Mouse (Mus musculus) heart, embryonic 14.5 days (tissue): ENCODE data around the gene Papss2. TPM values are rescaled to one million over a fixed set of nuclear protein-coding genes. Genes with fewer than 3 reads are reported as not detected.

Experiments used
- ATAC-seq: fragments of 200-750 bp; cut with Nextera tagmentation; 2 replicates; pipeline ENCODE4 v1.8.0; 2017; ENCODE audit warnings: low read depth, moderate TSS enrichment; ENCODE audit not compliant: insufficient number of reproducible peaks, insufficient read depth, low FRiP score
- H3K27ac ChIP-seq, 2 experiments: fragments of 200-500 bp in 1 of 2; fragments of 300-500 bp in 1 of 2; sonication (generic) in 1 of 2; replicated peaks in 1 of 2; 2 replicates each; pipeline ENCODE4 v1.5.1; 2012 to 2014; ENCODE audit warnings: low read depth in 2 of 2, low read length in 2 of 2, control low read depth in 1 of 2, mild to moderate bottlenecking in 1 of 2, mixed read lengths in 1 of 2; ENCODE audit not compliant: control insufficient read depth in 1 of 2, insufficient read depth in 1 of 2
- H3K27me3 ChIP-seq: fragments of 300-500 bp; sonication (generic); 2 replicates; pipeline ENCODE4 v1.6.1; 2014; ENCODE audit warnings: mild to moderate bottlenecking, low read length, control low read depth; ENCODE audit not compliant: control insufficient read depth, insufficient read depth
- H3K36me3 ChIP-seq: fragments of 300-500 bp; sonication (generic); 2 replicates; pipeline ENCODE4 v1.6.1; 2014; ENCODE audit warnings: mild to moderate bottlenecking, control low read depth, low read length, mixed read lengths; ENCODE audit not compliant: control insufficient read depth, insufficient read depth
- H3K4me1 ChIP-seq, 2 experiments: fragments of 200-500 bp in 1 of 2; fragments of 300-500 bp in 1 of 2; sonication (generic) in 1 of 2; 2 replicates each; pipeline ENCODE4 v1.6.1; 2012 to 2014; ENCODE audit warnings: low read length in 2 of 2, control low read depth in 1 of 2, mixed read lengths in 1 of 2; ENCODE audit not compliant: control insufficient read depth in 2 of 2, insufficient read depth in 2 of 2
- H3K4me2 ChIP-seq: fragments of 300-500 bp; sonication (generic); 2 replicates; pipeline ENCODE4 v1.6.1; 2014; ENCODE audit warnings: mild to moderate bottlenecking, low read length
- H3K4me3 ChIP-seq, 2 experiments: fragments of 200-500 bp in 1 of 2; fragments of 300-500 bp in 1 of 2; sonication (generic) in 1 of 2; 2 replicates each; pipeline ENCODE4 v1.5.1; 2012 to 2014; ENCODE audit warnings: low read length in 2 of 2, mild to moderate bottlenecking in 2 of 2, control low read depth in 1 of 2, low read depth in 1 of 2, moderate library complexity in 1 of 2; ENCODE audit not compliant: control insufficient read depth in 1 of 2, insufficient read depth in 1 of 2
- H3K9ac ChIP-seq: fragments of 300-500 bp; sonication (generic); 2 replicates; pipeline ENCODE4 v1.6.1; 2014; ENCODE audit warnings: mild to moderate bottlenecking, low read length
- H3K9me3 ChIP-seq: fragments of 300-500 bp; sonication (generic); 2 replicates; pipeline ENCODE4 v1.6.1; 2016; ENCODE audit warnings: low read length, control low read depth; ENCODE audit not compliant: control insufficient read depth
- WGBS: fragments of 180-500 bp; shearing (Covaris S2); extraction: QIAGEN DNeasy Blood & Tissue Kit; methylation state at CpG from one replicate; pipeline ENCODE4 v1.1.7; 2014; 5-methylcytosine and 5-hydroxymethylcytosine counted together
- polyA plus RNA-seq: library from polyadenylated mRNA; unstranded; fragments of >200 nt; fragmentation: Nextera tagmentation; extraction: Ambion mirVana; gene quantifications from 2 replicates; pipeline ENCODE4 v1.2.1, GENCODE M21; 2014

Papss2 gene
- polyA plus RNA-seq, 1 experiment from 2014 or later, result 10.3 TPM

DNA sequence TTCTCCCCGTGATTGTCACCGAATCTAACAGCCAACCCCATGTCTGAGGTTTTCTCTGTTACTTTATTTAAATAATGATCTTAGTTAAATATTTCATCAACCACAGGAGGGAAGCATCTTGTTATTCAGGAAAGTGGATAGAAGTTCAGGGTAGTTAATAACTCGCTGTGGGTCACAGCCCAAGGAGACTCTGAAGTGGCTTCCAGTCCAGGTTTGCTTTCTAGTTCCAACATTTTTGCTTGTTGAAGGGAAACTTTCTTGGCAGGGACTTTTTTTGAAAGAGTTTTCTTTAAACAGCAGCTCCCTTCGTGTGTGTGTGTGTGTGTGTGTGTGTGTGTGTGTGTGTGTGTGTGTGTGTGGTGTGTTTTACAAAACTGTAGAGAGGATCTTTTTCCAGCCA lies 32.0 kb downstream of the Papss2 start:
- 81% methylated on average over 4 of the region's 4 CpGs for WGBS
- ATAC-seq, result no peak
- H3K27me3 ChIP-seq, result no peaks in the 10 kb centered on the region
- no peaks in the 10 kb centered on the region; a peak in 1 of 4 replicates for H3K4me1 ChIP-seq
- no peaks in the 10 kb centered on the region for H3K36me3 ChIP-seq
- H3K9ac ChIP-seq, result no peak overlapping the region
- no peak overlapping the region for H3K4me3 ChIP-seq
- H3K4me2 ChIP-seq, result no peak overlapping the region
- no peaks in the 10 kb centered on the region for H3K9me3 ChIP-seq
- H3K27ac ChIP-seq, result no peak overlapping the region

GRCm38 (mm10) chr19:32628572-32629132 lies 33.1 kb downstream of the Papss2 start:
- Histone ChIP-seq H3K9me3 (no peaks in the 10 kb centered on the region), H3K27me3 (no peaks in the 10 kb centered on the region), H3K27ac (no peak overlapping the region), H3K36me3 (no peaks in the 10 kb centered on the region), H3K4me3 (no peak overlapping the region), H3K4me2 (no peak overlapping the region), H3K9ac (no peak overlapping the region), H3K4me1 (no peaks in the 10 kb centered on the region; a peak in 1 of 4 replicates)
- no peak for ATAC-seq
- 80% methylated on average over 7 of the region's 7 CpGs for WGBS

- H3K27me3 ChIP-seq, result no peaks in the 10 kb centered on the region
- H3K9me3 ChIP-seq, result no peaks in the 10 kb centered on the region
- ATAC-seq, result no peak
- no peak overlapping the region for H3K4me2 ChIP-seq
- 75% methylated on average over 8 of the region's 8 CpGs for WGBS
- no peak overlapping the region for H3K9ac ChIP-seq
- H3K36me3 ChIP-seq, result no peaks in the 10 kb centered on the region
- peaks cover 13 to 20% of the 10 kb centered on the region in 2 experiments for H3K4me1 ChIP-seq
- no peak overlapping the region for H3K4me3 ChIP-seq
- H3K27ac ChIP-seq, result no peak overlapping the region
Measured at GRCm38 (mm10) chr19:32634916-32635315, 39.3 kb downstream of the Papss2 start.

GRCm38 (mm10) chr19:32637357-32638275 lies 42.0 kb downstream of the Papss2 start:
- H3K9ac ChIP-seq, result peak overlapping the region; percentile 2; the same call in 1 of the 2 replicates
- H3K27me3 ChIP-seq, result no peaks in the 10 kb centered on the region
- peak overlapping the region in 1 of 2 experiments; percentile 13; a peak in 2 of 4 replicates for H3K4me3 ChIP-seq
- H3K36me3 ChIP-seq, result 0 out of 2 replicates have a peak, but pooled peaks cover under 1% of the 10 kb centered on the region
- H3K9me3 ChIP-seq, result no peaks in the 10 kb centered on the region
- H3K4me2 ChIP-seq, result peak overlapping the region; percentile 51
- no peak overlapping the region for H3K27ac ChIP-seq
- 28% methylated on average over 16 of the region's 16 CpGs for WGBS
- H3K4me1 ChIP-seq, result peaks cover 13 to 20% of the 10 kb centered on the region in 2 experiments
- ATAC-seq, result no peak

DNA sequence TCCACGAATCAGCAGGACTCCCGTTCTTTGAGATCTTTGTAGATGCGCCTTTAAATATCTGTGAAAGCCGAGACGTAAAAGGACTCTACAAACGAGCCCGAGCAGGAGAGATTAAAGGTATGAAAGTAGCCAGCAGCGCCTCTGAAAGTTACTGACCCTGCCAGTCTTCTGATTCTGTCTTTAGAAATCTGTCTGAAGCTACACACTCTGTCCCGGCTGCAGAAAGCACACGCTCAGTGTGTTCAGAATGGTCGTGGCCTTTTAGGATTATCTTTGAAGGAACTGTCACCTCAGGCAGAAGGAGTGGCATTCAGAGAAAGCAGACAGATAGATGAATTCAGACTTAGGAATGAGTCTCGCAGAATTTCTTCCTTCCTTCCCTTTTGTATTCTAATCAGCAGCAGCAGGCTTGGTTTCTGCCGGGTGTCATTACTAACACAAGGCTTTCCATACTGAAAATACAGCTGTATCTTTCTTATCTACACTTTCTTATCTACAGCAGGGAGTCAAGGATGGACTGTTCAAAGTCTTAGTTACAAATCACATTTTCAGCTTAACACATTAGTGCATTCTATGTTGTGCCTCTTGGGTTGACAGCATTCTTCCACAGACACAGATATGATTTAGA lies 42.8 kb downstream of the Papss2 start:
- H3K27ac ChIP-seq, result no peak overlapping the region
- H3K27me3 ChIP-seq, result no peaks in the 10 kb centered on the region
- H3K9ac ChIP-seq, result peak overlapping the region; percentile 2; the same call in 1 of the 2 replicates
- no peak overlapping the region for H3K4me3 ChIP-seq
- ATAC-seq, result no peak
- H3K4me2 ChIP-seq, result peak overlapping the region; percentile 51
- 0 out of 2 replicates have a peak, but pooled peaks cover 5% of the 10 kb centered on the region for H3K36me3 ChIP-seq
- no peaks in the 10 kb centered on the region for H3K9me3 ChIP-seq
- 17% methylated on average over 13 of the region's 13 CpGs for WGBS
- peaks cover 13 to 20% of the 10 kb centered on the region in 2 experiments for H3K4me1 ChIP-seq

DNA sequence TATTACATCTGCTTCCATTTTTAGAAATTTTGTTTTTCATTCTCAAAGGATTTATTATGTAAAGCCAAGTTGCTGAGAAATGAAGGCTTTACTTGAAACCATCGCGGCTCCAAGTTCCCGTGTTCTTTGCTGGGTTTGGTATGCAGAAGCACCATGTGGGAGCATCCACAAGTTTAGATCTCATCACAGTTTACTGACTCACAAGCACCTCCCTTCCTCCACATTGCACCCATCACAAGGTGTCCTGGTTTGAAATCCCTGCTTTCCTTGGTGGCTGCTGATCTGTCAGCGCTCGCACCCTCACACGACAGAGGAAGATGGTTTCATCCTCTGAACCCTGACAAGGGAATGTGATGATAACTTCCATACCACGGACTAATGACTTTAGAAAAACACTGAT lies 45.9 kb downstream of the Papss2 start:
- 76% methylated on average over 7 of the region's 7 CpGs for WGBS
- Histone ChIP-seq H3K4me3 (no peak overlapping the region), H3K9ac (no peak overlapping the region), H3K36me3 (0 out of 2 replicates have a peak, but pooled peaks cover 5% of the 10 kb centered on the region), H3K27ac (no peak overlapping the region), H3K4me1 (peaks cover 13 to 20% of the 10 kb centered on the region in 2 experiments), H3K4me2 (no peak overlapping the region), H3K27me3 (no peaks in the 10 kb centered on the region), H3K9me3 (no peaks in the 10 kb centered on the region)
- no peak for ATAC-seq

GRCm38 (mm10) chr19:32641995-32642394 lies 46.4 kb downstream of the Papss2 start:
- Histone ChIP-seq H3K9me3 (no peaks in the 10 kb centered on the region), H3K4me3 (no peak overlapping the region), H3K36me3 (0 out of 2 replicates have a peak, but pooled peaks cover 5% of the 10 kb centered on the region), H3K4me2 (no peak overlapping the region), H3K27ac (no peak overlapping the region), H3K9ac (no peak overlapping the region), H3K4me1 (peaks cover 11 to 18% of the 10 kb centered on the region in 2 experiments), H3K27me3 (no peaks in the 10 kb centered on the region)
- ATAC-seq, result no peak
- 87% methylated on average over 8 of the region's 8 CpGs for WGBS
